Mouse (Mus musculus) right cerebral cortex, postnatal 10 days (tissue): ENCODE measurements around the gene Tmem38b.
A peak's percentile ranks its signal among the peaks of the same experiment; 100 is the strongest.

Experiments
- DNase-seq, 2 experiments: peaks; one replicate each; pipeline ENCODE4 v3.0.0; 2021; ENCODE audit warnings: low spot score in 2 of 2

Tmem38b gene

GRCm38 (mm10) chr4:53828914-53829313 lies 3.1 kb downstream of the Tmem38b start:
- no peak for DNase-seq

GRCm38 (mm10) chr4:53830016-53830415 lies 4.2 kb downstream of the Tmem38b start:
- no peak for DNase-seq

- DNase-seq, result no peak
Measured at GRCm38 (mm10) chr4:53830579-53830978, 4.7 kb downstream of the Tmem38b start.

- DNase-seq, result no peak
Measured at GRCm38 (mm10) chr4:53832321-53832720, 6.5 kb downstream of the Tmem38b start.

- no peak for DNase-seq
Measured at GRCm38 (mm10) chr4:53836978-53837377, 11.1 kb downstream of the Tmem38b start.

GRCm38 (mm10) chr4:53840158-53840870 lies 14.5 kb downstream of the Tmem38b start:
- DNase-seq, result peak in 1 of 2 experiments; percentile 56

GRCm38 (mm10) chr4:53843553-53843952 lies 17.7 kb downstream of the Tmem38b start:
- peak in 1 of 2 experiments; percentile 42 for DNase-seq

GRCm38 (mm10) chr4:53844835-53845619 lies 19.2 kb downstream of the Tmem38b start:
- peak in 1 of 2 experiments; percentile 38 for DNase-seq

GRCm38 (mm10) chr4:53845656-53846055 lies 19.8 kb downstream of the Tmem38b start:
- no peak for DNase-seq

GRCm38 (mm10) chr4:53846326-53846725 lies 20.5 kb downstream of the Tmem38b start:
- no peak for DNase-seq

GRCm38 (mm10) chr4:53847541-53847940 lies 21.7 kb downstream of the Tmem38b start:
- no peak for DNase-seq

- no peak for DNase-seq
Measured at GRCm38 (mm10) chr4:53848308-53848707, 22.5 kb downstream of the Tmem38b start.

GRCm38 (mm10) chr4:53848816-53849215 lies 23.0 kb downstream of the Tmem38b start:
- DNase-seq, result no peak

GRCm38 (mm10) chr4:53849804-53850203 lies 24.0 kb downstream of the Tmem38b start:
- DNase-seq, result no peak

GRCm38 (mm10) chr4:53853333-53853732 lies 27.5 kb downstream of the Tmem38b start:
- no peak for DNase-seq

GRCm38 (mm10) chr4:53859944-53860343 lies 34.1 kb downstream of the Tmem38b start:
- DNase-seq, result no peak

- no peak for DNase-seq
Measured at GRCm38 (mm10) chr4:53862101-53862500, 36.3 kb downstream of the Tmem38b start.

- no peak for DNase-seq
Measured at GRCm38 (mm10) chr4:53864098-53864820, 38.4 kb downstream of the Tmem38b start.

- no peak for DNase-seq
Measured at GRCm38 (mm10) chr4:53866459-53866858, 40.6 kb downstream of the Tmem38b start.

GRCm38 (mm10) chr4:53878542-53879417 lies 52.9 kb downstream of the Tmem38b start:
- DNase-seq, result no peak

- DNase-seq, result no peak
Measured at GRCm38 (mm10) chr4:53882921-53883682, 57.3 kb downstream of the Tmem38b start.
